ENCODE assay signal across 23 mouse cellular contexts in genomic region chr3:109302059-109302458, GRCm38 (mm10).
"Had no signal": no experiment of that assay in that cellular context is flagged by ENCODE, and none has a peak within 500 bp of the region (broad histone marks: within the 10 kb centered on the region; RNA-seq: fewer than 3 reads in every experiment).

No protein-coding gene starts in this region.

- H3K4me3 ChIP-seq: heart, embryonic 10.5 days; heart, embryonic 12.5 days; hindbrain, embryonic 13.5 days; hindbrain, embryonic 15.5 days; limb, embryonic 13.5 days; limb, embryonic 15.5 days; liver, embryonic 12.5 days had no signal

- H3K36me3 ChIP-seq: heart, embryonic 10.5 days; heart, embryonic 12.5 days; hindbrain, embryonic 13.5 days; hindbrain, embryonic 15.5 days; limb, embryonic 13.5 days; limb, embryonic 15.5 days; liver, embryonic 12.5 days had no signal

- H3K9me3 ChIP-seq: heart, embryonic 10.5 days; heart, embryonic 12.5 days; hindbrain, embryonic 13.5 days; hindbrain, embryonic 15.5 days; limb, embryonic 13.5 days; limb, embryonic 15.5 days; liver, embryonic 12.5 days had no signal

- H3K27ac ChIP-seq: heart, embryonic 10.5 days; hindbrain, embryonic 13.5 days; hindbrain, embryonic 15.5 days; hindbrain, postnatal 0 days; limb, embryonic 13.5 days; limb, embryonic 15.5 days; liver, embryonic 12.5 days; liver, embryonic 14.5 days had no signal

- DNase-seq: gastrocnemius, postnatal 14 days; gastrocnemius, postnatal 36 days; heart, adult 18-20 months; heart, postnatal 10 days; heart, postnatal 4 days; kidney, adult 11 months; kidney, adult 8-10 months; kidney, postnatal 10 days; kidney, postnatal 25 days; kidney, postnatal 4 days; layer of hippocampus, adult 9-11 months; layer of hippocampus, postnatal 36 days; left cerebral cortex, postnatal 4 days had no signal

- ATAC-seq: hindbrain, postnatal 0 days; intestine, embryonic 16.5 days; liver, embryonic 12.5 days had no signal

- H3K27me3 ChIP-seq: heart, embryonic 12.5 days; hindbrain, embryonic 13.5 days; hindbrain, embryonic 15.5 days; limb, embryonic 13.5 days; limb, embryonic 15.5 days; liver, embryonic 12.5 days had no signal

- H3K9ac ChIP-seq: heart, embryonic 12.5 days; hindbrain, embryonic 13.5 days; hindbrain, embryonic 15.5 days; limb, embryonic 13.5 days; limb, embryonic 15.5 days; liver, embryonic 12.5 days; liver, embryonic 14.5 days had no signal

- H3K4me1 ChIP-seq: limb, embryonic 13.5 days; limb, embryonic 15.5 days had no signal

- H3K4me2 ChIP-seq: heart, embryonic 12.5 days; hindbrain, embryonic 13.5 days; hindbrain, embryonic 15.5 days; limb, embryonic 13.5 days; limb, embryonic 15.5 days; liver, embryonic 12.5 days had no signal
